Mouse (Mus musculus) neural tube, embryonic 14.5 days (tissue): ENCODE results near the gene Sult4a1. TPM values are rescaled to one million over a fixed set of nuclear protein-coding genes. Genes with fewer than 3 reads are reported as not detected.
"Not testable (repeated sequence)": the region's sequence is repeated elsewhere in the genome, so short reads cannot be mapped to it uniquely, and the experiment has no call there.

Source experiments
- ATAC-seq: fragments of 200-750 bp; cut with Nextera tagmentation; 2 replicates; pipeline ENCODE4 v1.8.0; 2017; ENCODE audit warnings: low read depth, mild to moderate bottlenecking, moderate TSS enrichment, moderate library complexity
- H3K27ac ChIP-seq: fragments of 300-500 bp; sonication (generic); 2 replicates; pipeline ENCODE4 v1.5.1; 2014; ENCODE audit warnings: low read depth, mild to moderate bottlenecking, control low read depth, low read length, moderate library complexity, mixed read lengths
- H3K27me3 ChIP-seq: fragments of 300-500 bp; sonication (generic); 2 replicates; pipeline ENCODE4 v1.6.1; 2014; ENCODE audit warnings: low read length; ENCODE audit not compliant: control insufficient read depth, insufficient read depth
- H3K36me3 ChIP-seq: fragments of 300-500 bp; sonication (generic); 2 replicates; pipeline ENCODE4 v1.6.1; 2014; ENCODE audit warnings: low read length, mixed read lengths; ENCODE audit not compliant: control insufficient read depth, insufficient read depth
- H3K4me1 ChIP-seq: fragments of 300-500 bp; sonication (generic); 2 replicates; pipeline ENCODE4 v1.6.1; 2014; ENCODE audit warnings: low read length; ENCODE audit not compliant: control insufficient read depth, insufficient read depth
- H3K4me2 ChIP-seq: fragments of 300-500 bp; sonication (generic); 2 replicates; pipeline ENCODE4 v1.6.1; 2014; ENCODE audit warnings: mild to moderate bottlenecking, low read depth, low read length, control low read depth
- H3K4me3 ChIP-seq: fragments of 300-500 bp; sonication (generic); 2 replicates; pipeline ENCODE4 v1.5.1; 2014; ENCODE audit warnings: low read depth, low read length, control low read depth, mixed read lengths
- H3K9ac ChIP-seq: fragments of 300-500 bp; sonication (generic); replicated peaks from 2 replicates; pipeline ENCODE4 v1.6.1; 2014; ENCODE audit warnings: low read depth, mild to moderate bottlenecking, control low read depth, low read length, mixed read lengths
- H3K9me3 ChIP-seq: fragments of 300-500 bp; sonication (generic); 2 replicates; pipeline ENCODE4 v1.6.1; 2016; ENCODE audit warnings: low read length; ENCODE audit not compliant: control insufficient read depth
- WGBS: fragments of 180-500 bp; shearing (Covaris S2); extraction: QIAGEN DNeasy Blood & Tissue Kit; methylation state at CpG from one replicate; pipeline ENCODE4 v1.1.7; 2014; 5-methylcytosine and 5-hydroxymethylcytosine counted together
- polyA plus RNA-seq: library from polyadenylated mRNA; unstranded; fragments of >200 nt; fragmentation: Nextera tagmentation; extraction: Ambion mirVana; gene quantifications from 2 replicates; pipeline ENCODE4 v1.2.1, GENCODE M21; 2014

Sult4a1 gene
- polyA plus RNA-seq, 1 experiment from 2014 or later, result 82.9 TPM

GRCm38 (mm10) chr15:84113873-84114272, 8.3 kb upstream of the Sult4a1 start:
- Histone ChIP-seq H3K9me3 (no peaks in the 10 kb centered on the region), H3K36me3 (no peaks in the 10 kb centered on the region), H3K9ac (no peak overlapping the region), H3K4me1 (no peaks in the 10 kb centered on the region), H3K27me3 (no peaks in the 10 kb centered on the region), H3K4me3 (no peak overlapping the region), H3K27ac (no peak overlapping the region), H3K4me2 (no peak overlapping the region)
- WGBS, result 84% methylated on average over 6 of the region's 6 CpGs
- ATAC-seq, result no peak

- no peak for ATAC-seq
- Histone ChIP-seq H3K4me3 (no peak overlapping the region), H3K9ac (no peak overlapping the region), H3K9me3 (no peaks in the 10 kb centered on the region), H3K4me1 (peaks cover 5% of the 10 kb centered on the region; the same call in 1 of the 2 replicates), H3K27me3 (peaks cover 2% of the 10 kb centered on the region; the same call in 1 of the 2 replicates), H3K27ac (no peak overlapping the region), H3K36me3 (no peaks in the 10 kb centered on the region), H3K4me2 (no peak overlapping the region)
- 6% methylated on average over 13 of the region's 13 CpGs for WGBS
Measured at GRCm38 (mm10) chr15:84108899-84109298, 3.3 kb upstream of the Sult4a1 start.

GRCm38 (mm10) chr15:84105924-84106500, 458 bp upstream of the Sult4a1 start:
- peak overlapping the region; percentile 73 for H3K27ac ChIP-seq
- peak overlapping the region; percentile 65 for H3K4me3 ChIP-seq
- WGBS, result 17% methylated on average over 12 of the region's 12 CpGs
- H3K9ac ChIP-seq, result peak overlapping the region; percentile 76
- no peaks in the 10 kb centered on the region for H3K36me3 ChIP-seq
- peaks cover 2% of the 10 kb centered on the region; the same call in 1 of the 2 replicates for H3K27me3 ChIP-seq
- peaks cover 5% of the 10 kb centered on the region; the same call in 1 of the 2 replicates for H3K4me1 ChIP-seq
- ATAC-seq, result peak; percentile 31; the same call in 1 of the 2 replicates
- H3K4me2 ChIP-seq, result peak overlapping the region; percentile 71
- H3K9me3 ChIP-seq, result no peaks in the 10 kb centered on the region

DNA sequence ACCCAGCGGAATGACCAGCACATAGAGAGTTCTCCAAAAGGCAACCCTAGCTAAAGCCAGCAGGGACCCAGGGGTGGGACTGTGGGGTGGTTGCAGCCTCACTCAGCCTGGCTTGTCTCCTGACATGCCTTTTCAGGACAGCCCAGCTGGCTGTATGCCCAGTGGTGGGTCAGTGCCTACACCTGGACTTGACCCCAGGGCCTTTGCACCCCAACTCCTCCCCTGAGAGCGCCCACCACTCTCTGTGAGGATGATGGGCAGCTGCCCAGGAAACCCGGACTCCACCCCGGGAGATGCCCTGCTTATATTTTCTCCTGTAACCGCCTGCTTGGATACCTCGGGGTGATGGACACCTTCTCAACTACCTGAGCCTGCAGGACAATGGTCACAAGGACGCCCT, 928 bp downstream of the Sult4a1 start:
- H3K27ac ChIP-seq, result no peak overlapping the region
- peak overlapping the region; percentile 65 for H3K4me3 ChIP-seq
- peaks cover 5% of the 10 kb centered on the region; the same call in 1 of the 2 replicates for H3K4me1 ChIP-seq
- peak overlapping the region; percentile 76 for H3K9ac ChIP-seq
- ATAC-seq, result no peak
- peaks cover 2% of the 10 kb centered on the region; the same call in 1 of the 2 replicates for H3K27me3 ChIP-seq
- peak overlapping the region; percentile 71 for H3K4me2 ChIP-seq
- 73% methylated on average over 7 of the region's 7 CpGs for WGBS
- no peaks in the 10 kb centered on the region for H3K9me3 ChIP-seq
- H3K36me3 ChIP-seq, result no peaks in the 10 kb centered on the region

DNA sequence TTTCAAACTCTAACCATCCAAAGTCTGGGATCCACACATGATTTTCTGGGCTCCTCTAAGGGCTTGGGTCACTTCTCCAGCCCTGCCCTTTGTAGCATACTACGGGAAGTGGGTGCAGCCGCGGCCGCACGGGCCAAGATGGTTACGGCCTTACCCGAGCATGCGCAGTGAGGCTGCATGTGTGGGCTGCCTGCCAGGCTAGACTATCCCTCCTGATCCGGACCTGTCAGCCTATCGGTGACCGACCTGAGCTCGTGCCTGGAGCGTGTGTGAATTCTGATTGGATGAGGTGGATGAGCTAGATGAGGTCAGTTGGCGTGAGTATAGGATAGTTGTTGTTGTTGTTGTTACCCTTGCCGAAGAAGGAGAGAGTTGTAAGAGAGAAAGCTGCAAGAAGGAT, 8.0 kb downstream of the Sult4a1 start:
- H3K9ac ChIP-seq, H3K4me3 ChIP-seq, H3K9me3 ChIP-seq, ATAC-seq, H3K27me3 ChIP-seq, H3K27ac ChIP-seq, H3K36me3 ChIP-seq, H3K4me2 ChIP-seq, H3K4me1 ChIP-seq: not testable (repeated sequence)
- WGBS, result 91% methylated on average over 15 of the region's 15 CpGs

GRCm38 (mm10) chr15:84096051-84096450, 9.5 kb downstream of the Sult4a1 start:
- no peak overlapping the region for H3K9ac ChIP-seq
- no peak overlapping the region for H3K4me2 ChIP-seq
- no peak for ATAC-seq
- no peaks in the 10 kb centered on the region for H3K4me1 ChIP-seq
- no peaks in the 10 kb centered on the region for H3K36me3 ChIP-seq
- H3K27ac ChIP-seq, result no peak overlapping the region
- WGBS, result 84% methylated on average over 8 of the region's 8 CpGs
- no peaks in the 10 kb centered on the region for H3K9me3 ChIP-seq
- no peak overlapping the region for H3K4me3 ChIP-seq
- H3K27me3 ChIP-seq, result no peaks in the 10 kb centered on the region

DNA sequence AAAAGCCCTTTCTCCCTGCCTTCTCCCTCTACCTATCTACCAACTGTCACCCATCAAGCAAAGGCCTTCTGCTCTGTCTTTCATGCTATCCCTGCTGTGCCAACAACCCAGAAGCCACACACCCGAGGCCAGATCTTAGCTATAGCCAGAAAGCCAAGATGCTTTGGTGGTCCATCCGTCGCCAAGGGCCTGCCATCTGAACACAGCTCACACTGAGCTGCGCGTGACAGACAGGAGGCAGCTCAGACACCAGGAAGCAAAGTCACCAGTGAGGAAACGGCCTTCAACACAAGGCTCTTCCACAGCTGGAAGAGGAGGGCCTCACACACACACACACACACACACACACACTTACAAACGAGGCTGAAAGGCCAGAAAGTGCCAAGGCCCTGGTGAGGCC, 10.6 kb downstream of the Sult4a1 start:
- Histone ChIP-seq H3K4me2 (no peak overlapping the region), H3K9ac (no peak overlapping the region), H3K4me3 (no peak overlapping the region), H3K36me3 (no peaks in the 10 kb centered on the region), H3K4me1 (no peaks in the 10 kb centered on the region), H3K27me3 (no peaks in the 10 kb centered on the region), H3K9me3 (no peaks in the 10 kb centered on the region), H3K27ac (no peak overlapping the region)
- no peak for ATAC-seq
- WGBS, result 73% methylated on average over 7 of the region's 7 CpGs

GRCm38 (mm10) chr15:84086775-84087174, 18.8 kb downstream of the Sult4a1 start:
- H3K36me3 ChIP-seq, result peaks cover 3% of the 10 kb centered on the region; the same call in 1 of the 2 replicates
- WGBS, result 33% methylated on average over 9 of the region's 9 CpGs

DNA sequence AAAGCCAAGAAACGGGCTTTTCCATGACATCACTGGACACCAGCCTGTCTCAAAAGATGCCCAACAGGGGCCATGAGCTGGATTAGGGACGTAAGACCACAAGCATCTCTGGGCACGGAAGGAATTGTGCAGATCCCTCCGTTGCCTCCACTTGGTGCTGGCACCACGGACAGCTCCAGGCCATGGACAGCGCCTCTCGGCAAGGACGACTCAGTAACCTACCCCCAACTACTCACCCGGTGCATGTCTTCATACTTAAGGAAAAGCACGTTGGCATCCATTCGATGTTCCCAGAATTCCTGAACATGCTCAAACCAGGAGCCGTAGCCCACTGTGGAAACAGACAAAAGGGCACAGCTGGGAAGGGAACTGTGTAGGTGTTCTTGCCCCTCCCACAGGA, 19.2 kb downstream of the Sult4a1 start:
- 37% methylated on average over 12 of the region's 12 CpGs for WGBS
- no peak overlapping the region for H3K27ac ChIP-seq
- no peaks in the 10 kb centered on the region for H3K27me3 ChIP-seq
- no peaks in the 10 kb centered on the region for H3K9me3 ChIP-seq
- no peak for ATAC-seq
- H3K4me2 ChIP-seq, result no peak overlapping the region
- no peak overlapping the region for H3K4me3 ChIP-seq
- peaks cover 3% of the 10 kb centered on the region; the same call in 1 of the 2 replicates for H3K36me3 ChIP-seq
- H3K4me1 ChIP-seq, result no peaks in the 10 kb centered on the region
- no peak overlapping the region for H3K9ac ChIP-seq

More at GRCm38 (mm10) chr15:84086775-84087174, 18.8 kb downstream of the Sult4a1 start:
- Histone ChIP-seq H3K4me2 (no peak overlapping the region), H3K4me1 (no peaks in the 10 kb centered on the region), H3K9me3 (no peaks in the 10 kb centered on the region), H3K4me3 (no peak overlapping the region), H3K27ac (no peak overlapping the region), H3K27me3 (no peaks in the 10 kb centered on the region), H3K9ac (no peak overlapping the region)
- ATAC-seq, result no peak
